Mouse (Mus musculus) MEL (cell line): ENCODE data around the gene Rims3.

ENCODE experiments used
- CHD2 ChIP-seq: IDR thresholded peaks from 2 replicates; pipeline ENCODE4 v1.6.1; 2011; ENCODE audit warnings: low read length, improper control_type of control experiment
- MYB ChIP-seq: IDR thresholded peaks from 2 replicates; pipeline ENCODE4 v1.6.1; 2011; ENCODE audit warnings: mild to moderate bottlenecking, low read depth, low read length, improper control_type of control experiment
- POLR2A ChIP-seq, 2 experiments: IDR thresholded peaks; 2 replicates each; pipeline ENCODE4 v1.6.1; 2011 to 2012; ENCODE audit warnings: low read length in 2 of 2, mild to moderate bottlenecking in 2 of 2, control low read depth in 1 of 2, improper control_type of control experiment in 1 of 2, low read depth in 1 of 2, moderate library complexity in 1 of 2; ENCODE audit not compliant: control insufficient read depth in 1 of 2, insufficient read depth in 1 of 2, poor library complexity in 1 of 2
- POLR2AphosphoS2 ChIP-seq: IDR thresholded peaks from 2 replicates; pipeline ENCODE4 v1.6.1; 2011; ENCODE audit warnings: low read length, improper control_type of control experiment
- SMC3 ChIP-seq: IDR thresholded peaks from 2 replicates; pipeline ENCODE4 v1.6.1; 2011; ENCODE audit warnings: low read depth, low read length, improper control_type of control experiment

DNA sequence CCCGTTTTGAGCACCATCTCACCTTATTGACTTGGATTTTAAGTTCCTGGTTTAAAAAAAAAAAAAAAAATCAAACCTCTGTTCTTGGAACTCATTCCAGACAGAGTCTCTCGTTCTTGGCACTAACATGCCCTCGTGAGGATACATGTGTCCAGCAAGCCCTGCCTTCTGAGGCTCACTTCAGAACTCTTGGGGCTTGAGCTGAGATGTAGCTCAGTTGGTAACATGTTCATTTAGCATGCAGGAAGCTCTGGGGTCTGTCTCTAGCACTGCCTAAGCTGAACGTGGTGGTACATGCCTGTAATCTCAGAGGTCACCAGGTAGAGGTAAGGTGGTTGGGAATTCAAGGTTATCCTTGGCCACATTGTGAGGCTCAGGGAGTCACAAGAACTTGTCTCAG is 31.5 kb downstream of the Rims3 start:
- TF ChIP-seq POLR2A (IDR thresholded peaks at IDR 0.05; ENCODE audit: control insufficient read depth in 1 of 2, insufficient read depth in 1 of 2, low read depth in 1 of 2, low read length in 2 of 2, poor library complexity in 1 of 2) (no peak), CHD2 (no peak), SMC3 (no peak), POLR2AphosphoS2 (no peak), MYB (no peak)
